Mouse (Mus musculus): ENCODE results near the gene Shank2. TPM values are rescaled to one million over a fixed set of nuclear protein-coding genes. Genes with fewer than 3 reads are reported as not detected.

The Shank2 gene
- total and polyA plus RNA-seq, 3 experiments, result not detected

- no peak for TF ChIP-seq JUN (IDR thresholded peaks at IDR 0.05; ENCODE audit: insufficient read depth, low read depth, low read length)
- TF ChIP-seq MXI1 (IDR thresholded peaks at IDR 0.05; ENCODE audit: low read depth, low read length), result no peak
- no peak for TF ChIP-seq NRF1 (IDR thresholded peaks at IDR 0.05; ENCODE audit: low read depth, low read length)
- TF ChIP-seq RAD21 (IDR thresholded peaks at IDR 0.05; ENCODE audit: low read depth, low read length), result peak; percentile 12
Observed at GRCm38 (mm10) chr7:144234783-144235182, 233.1 kb downstream of the Shank2 start (continued).

- no peaks in the 10 kb centered on the region for H3K79me2 ChIP-seq (replicated peaks; ENCODE audit: control insufficient read depth, extremely low read depth, insufficient read depth, poor library complexity, severe bottlenecking)
- no peak overlapping the region for H3K4me3 ChIP-seq (replicated peaks in 1 of 3; ENCODE audit: low read depth in 2 of 3, low read length in 2 of 3, poor library complexity in 1 of 3)
- H3K27ac ChIP-seq (ENCODE audit: insufficient read depth, low read depth), result no peak overlapping the region
- no peaks in the 10 kb centered on the region for H3K36me3 ChIP-seq (replicated peaks in 1 of 2; ENCODE audit: control insufficient read depth in 1 of 2, insufficient read depth in 1 of 2, low read length in 1 of 2)
- peaks cover 4% of the 10 kb centered on the region in 2 experiments; a peak in 3 of 4 replicates for H3K4me1 ChIP-seq (ENCODE audit: control insufficient read depth in 1 of 2, insufficient read depth in 2 of 2)
- in situ Hi-C loops (cut with MboI; ENCODE audit: low pct_ligation_motif_present, low pct_unique_long_range_greater_than_20kb, low sequenced_read_pairs) (no loop called here), dilution Hi-C loops (cut with MboI; ENCODE audit: extremely low pct_ligation_motif_present, extremely low pct_unique_long_range_greater_than_20kb, low sequenced_read_pairs) (no loop called here)
- DNase-seq (ENCODE audit: extremely low read depth), result no peak
- H3K27me3 ChIP-seq (replicated peaks), result peaks cover 89% of the 10 kb centered on the region
- TF ChIP-seq ZKSCAN1 (IDR thresholded peaks at IDR 0.05; ENCODE audit: borderline replicate concordance, low read depth, low read length), result no peak
- TF ChIP-seq PAX5 (IDR thresholded peaks at IDR 0.05; ENCODE audit: low read length), result no peak
- no peak for TF ChIP-seq ETS1 (conservative IDR thresholded peaks at IDR 0.05; ENCODE audit: low read depth, low read length)
- no peak for TF ChIP-seq ZNF384 (IDR thresholded peaks at IDR 0.05; ENCODE audit: low read depth, low read length)
- no peak for TF ChIP-seq RCOR1 (conservative IDR thresholded peaks at IDR 0.05; ENCODE audit: low read depth, low read length)
- no peak for TF ChIP-seq USF2 (conservative IDR thresholded peaks at IDR 0.05; ENCODE audit: low read depth, low read length)
- H3K9me3 ChIP-seq (replicated peaks; ENCODE audit: low read length), result peaks cover 3% of the 10 kb centered on the region
- no peak overlapping the region for H3K4me2 ChIP-seq (ENCODE audit: insufficient read depth, low read depth, poor library complexity, severe bottlenecking)
- H3K9ac ChIP-seq (ENCODE audit: insufficient read depth, low read depth), result no peak overlapping the region
Observed at GRCm38 (mm10) chr7:144235523-144235922, 233.8 kb downstream of the Shank2 start.

GRCm38 (mm10) chr7:144236802-144237201 lies 235.1 kb downstream of the Shank2 start:
- Histone ChIP-seq H3K79me2 (replicated peaks; ENCODE audit: control insufficient read depth, extremely low read depth, insufficient read depth, poor library complexity, severe bottlenecking) (no peaks in the 10 kb centered on the region), H3K27ac (ENCODE audit: insufficient read depth, low read depth) (no peak overlapping the region), H3K4me1 (ENCODE audit: control insufficient read depth in 1 of 2, insufficient read depth in 2 of 2) (peaks cover 5% of the 10 kb centered on the region in 2 experiments; a peak in 3 of 4 replicates), H3K9ac (ENCODE audit: insufficient read depth, low read depth) (no peak overlapping the region), H3K9me3 (replicated peaks; ENCODE audit: low read length) (peaks cover 3% of the 10 kb centered on the region), H3K36me3 (replicated peaks in 1 of 2; ENCODE audit: control insufficient read depth in 1 of 2, insufficient read depth in 1 of 2, low read length in 1 of 2) (no peaks in the 10 kb centered on the region), H3K4me2 (ENCODE audit: insufficient read depth, low read depth, poor library complexity, severe bottlenecking) (no peak overlapping the region), H3K27me3 (replicated peaks) (peaks cover 88% of the 10 kb centered on the region), H3K4me3 (replicated peaks in 1 of 3; ENCODE audit: low read depth in 2 of 3, low read length in 2 of 3, poor library complexity in 1 of 3) (no peak overlapping the region)
- in situ Hi-C loops (cut with MboI; ENCODE audit: low pct_ligation_motif_present, low pct_unique_long_range_greater_than_20kb, low sequenced_read_pairs) (no loop called here), dilution Hi-C loops (cut with MboI; ENCODE audit: extremely low pct_ligation_motif_present, extremely low pct_unique_long_range_greater_than_20kb, low sequenced_read_pairs) (no loop called here)
- no peak for TF ChIP-seq NRF1 (IDR thresholded peaks at IDR 0.05; ENCODE audit: low read depth, low read length)
- no peak for TF ChIP-seq EP300 (IDR thresholded peaks at IDR 0.05; ENCODE audit: low read length)
- TF ChIP-seq JUN (IDR thresholded peaks at IDR 0.05; ENCODE audit: insufficient read depth, low read depth, low read length), result no peak
- no peak for TF ChIP-seq TBP (conservative IDR thresholded peaks at IDR 0.05; ENCODE audit: low read depth, low read length)
- TF ChIP-seq CTCF (conservative IDR thresholded peaks at IDR 0.05 in 1 of 2, IDR thresholded peaks at IDR 0.05 in 1 of 2; ENCODE audit: low read depth in 2 of 2, low read length in 2 of 2), result no peak
- no peak for TF ChIP-seq GABPA (IDR thresholded peaks at IDR 0.05; ENCODE audit: insufficient replicate concordance, low read depth, low read length)
- TF ChIP-seq BHLHE40 (IDR thresholded peaks at IDR 0.05; ENCODE audit: low read depth, low read length), result no peak
- TF ChIP-seq USF2 (conservative IDR thresholded peaks at IDR 0.05; ENCODE audit: low read depth, low read length), result no peak
- no peak for TF ChIP-seq MAX (IDR thresholded peaks at IDR 0.05; ENCODE audit: low read length)
- no peak for TF ChIP-seq IRF4 (IDR thresholded peaks at IDR 0.05; ENCODE audit: low read depth, low read length)
- no peak for TF ChIP-seq UBTF (IDR thresholded peaks at IDR 0.05; ENCODE audit: low read depth, low read length)
- TF ChIP-seq ZNF384 (IDR thresholded peaks at IDR 0.05; ENCODE audit: low read depth, low read length), result no peak
- TF ChIP-seq MYC (IDR thresholded peaks at IDR 0.05; ENCODE audit: low read depth, low read length), result no peak
- TF ChIP-seq SIN3A (IDR thresholded peaks at IDR 0.05; ENCODE audit: low read length), result no peak
- no peak for TF ChIP-seq E2F4 (IDR thresholded peaks at IDR 0.05; ENCODE audit: insufficient replicate concordance, low read depth, low read length)
- no peak for TF ChIP-seq ETS1 (conservative IDR thresholded peaks at IDR 0.05; ENCODE audit: low read depth, low read length)
- TF ChIP-seq RAD21 (IDR thresholded peaks at IDR 0.05; ENCODE audit: low read depth, low read length), result no peak
- TF ChIP-seq POLR2A (IDR thresholded peaks at IDR 0.05; ENCODE audit: low read depth, low read length), result no peak
- no peak for TF ChIP-seq RCOR1 (conservative IDR thresholded peaks at IDR 0.05; ENCODE audit: low read depth, low read length)
- TF ChIP-seq ELF1 (IDR thresholded peaks at IDR 0.05; ENCODE audit: low read depth, low read length), result no peak
- no peak for DNase-seq (ENCODE audit: extremely low read depth)
